Mouse (Mus musculus): ENCODE data around the gene Capzb. TPM values are rescaled to one million over a fixed set of nuclear protein-coding genes. Genes with fewer than 3 reads are reported as not detected.
A peak's percentile ranks its signal among the peaks of the same experiment; 100 is the strongest.

Capzb gene
- polyA plus RNA-seq, 1 experiment from 2014 or later = 249 TPM

GRCm38 (mm10) chr4:139310899-139311701, 118.4 kb downstream of the Capzb start:
- DNase-seq (ENCODE audit: low spot score) (no peak), ATAC-seq (ENCODE audit: low FRiP score) (peak; percentile 72)
- H3K4me1 ChIP-seq (replicated peaks; ENCODE audit: control insufficient read depth, insufficient read depth, low read length) = peaks cover 19% of the 10 kb centered on the region

GRCm38 (mm10) chr4:139311707-139312106, 119.0 kb downstream of the Capzb start:
- H3K27me3 ChIP-seq (ENCODE audit: control insufficient read depth, insufficient read depth, low read length) = no peaks in the 10 kb centered on the region; the same call in 1 of the 2 replicates
- peaks cover 19% of the 10 kb centered on the region for H3K4me1 ChIP-seq (replicated peaks; ENCODE audit: control insufficient read depth, insufficient read depth, low read length)
- WGBS = 24% methylated on average over 14 of the region's 14 CpGs
- H3K4me2 ChIP-seq (replicated peaks) = peak overlapping the region; percentile 97
- peak overlapping the region; percentile 86; the same call in 1 of the 2 replicates for H3K9ac ChIP-seq
- ATAC-seq (ENCODE audit: low FRiP score) = no peak
- peak overlapping the region; percentile 91 for H3K4me3 ChIP-seq (replicated peaks; ENCODE audit: low read length)
- no peak for DNase-seq (ENCODE audit: low spot score)
- H3K27ac ChIP-seq = no peak overlapping the region
- peaks cover 24% of the 10 kb centered on the region for H3K36me3 ChIP-seq (replicated peaks; ENCODE audit: control insufficient read depth, insufficient read depth)
- no peaks in the 10 kb centered on the region for H3K9me3 ChIP-seq (ENCODE audit: control insufficient read depth, low read length)

More at GRCm38 (mm10) chr4:139310899-139311701, 118.4 kb downstream of the Capzb start:
- Histone ChIP-seq H3K27ac (peak overlapping the region; percentile 71), H3K36me3 (replicated peaks; ENCODE audit: control insufficient read depth, insufficient read depth) (peaks cover 26% of the 10 kb centered on the region), H3K4me3 (replicated peaks; ENCODE audit: low read length) (peak overlapping the region; percentile 91), H3K9me3 (ENCODE audit: control insufficient read depth, low read length) (no peaks in the 10 kb centered on the region), H3K9ac (peak overlapping the region; percentile 86), H3K4me2 (replicated peaks) (peak overlapping the region; percentile 97), H3K27me3 (ENCODE audit: control insufficient read depth, insufficient read depth, low read length) (no peaks in the 10 kb centered on the region; the same call in 1 of the 2 replicates)
- WGBS = 1% methylated on average over 50 of the region's 53 CpGs

- WGBS = 53% methylated on average over 4 of the region's 4 CpGs
- H3K27me3 ChIP-seq (ENCODE audit: control insufficient read depth, insufficient read depth, low read length) = no peaks in the 10 kb centered on the region; the same call in 1 of the 2 replicates
- peaks cover 19% of the 10 kb centered on the region for H3K4me1 ChIP-seq (replicated peaks; ENCODE audit: control insufficient read depth, insufficient read depth, low read length)
- peaks cover 23% of the 10 kb centered on the region for H3K36me3 ChIP-seq (replicated peaks; ENCODE audit: control insufficient read depth, insufficient read depth)
- H3K9ac ChIP-seq = no peak overlapping the region
- DNase-seq (ENCODE audit: low spot score) (no peak), ATAC-seq (ENCODE audit: low FRiP score) (no peak)
- H3K27ac ChIP-seq = no peak overlapping the region
- no peak overlapping the region for H3K4me3 ChIP-seq (replicated peaks; ENCODE audit: low read length)
- H3K9me3 ChIP-seq (ENCODE audit: control insufficient read depth, low read length) = no peaks in the 10 kb centered on the region
- no peak overlapping the region for H3K4me2 ChIP-seq (replicated peaks)
Observed at GRCm38 (mm10) chr4:139312632-139313031, 119.9 kb downstream of the Capzb start.

- Histone ChIP-seq H3K4me1 (replicated peaks; ENCODE audit: control insufficient read depth, insufficient read depth, low read length) (no peaks in the 10 kb centered on the region), H3K4me2 (replicated peaks) (no peak overlapping the region), H3K36me3 (replicated peaks; ENCODE audit: control insufficient read depth, insufficient read depth) (peaks cover 36% of the 10 kb centered on the region), H3K27me3 (ENCODE audit: control insufficient read depth, insufficient read depth, low read length) (no peaks in the 10 kb centered on the region), H3K9ac (no peak overlapping the region), H3K9me3 (ENCODE audit: control insufficient read depth, low read length) (no peaks in the 10 kb centered on the region), H3K4me3 (replicated peaks; ENCODE audit: low read length) (no peak overlapping the region), H3K27ac (no peak overlapping the region)
- ATAC-seq (ENCODE audit: low FRiP score) (no peak), DNase-seq (ENCODE audit: low spot score) (no peak)
- WGBS = 95% methylated on average over 11 of the region's 11 CpGs
Observed at GRCm38 (mm10) chr4:139318449-139318848, 125.8 kb downstream of the Capzb start.

- H3K36me3 ChIP-seq (replicated peaks; ENCODE audit: control insufficient read depth, insufficient read depth) = peaks cover 30% of the 10 kb centered on the region
- no peaks in the 10 kb centered on the region for H3K27me3 ChIP-seq (ENCODE audit: control insufficient read depth, insufficient read depth, low read length)
- 94% methylated on average over 4 of the region's 4 CpGs for WGBS
- H3K4me3 ChIP-seq (replicated peaks; ENCODE audit: low read length) = no peak overlapping the region
- H3K9ac ChIP-seq = no peak overlapping the region
- ATAC-seq (ENCODE audit: low FRiP score) = no peak
- no peak overlapping the region for H3K27ac ChIP-seq
- no peaks in the 10 kb centered on the region for H3K4me1 ChIP-seq (replicated peaks; ENCODE audit: control insufficient read depth, insufficient read depth, low read length)
- no peak for DNase-seq (ENCODE audit: low spot score)
- H3K9me3 ChIP-seq (ENCODE audit: control insufficient read depth, low read length) = no peaks in the 10 kb centered on the region
- H3K4me2 ChIP-seq (replicated peaks) = no peak overlapping the region
Observed at GRCm38 (mm10) chr4:139319740-139320139, 127.0 kb downstream of the Capzb start.

GRCm38 (mm10) chr4:139330605-139331004, 137.9 kb downstream of the Capzb start:
- no peaks in the 10 kb centered on the region for H3K36me3 ChIP-seq (replicated peaks; ENCODE audit: control insufficient read depth, insufficient read depth)
- H3K27me3 ChIP-seq (ENCODE audit: control insufficient read depth, insufficient read depth, low read length) = no peaks in the 10 kb centered on the region
- ATAC-seq (ENCODE audit: low FRiP score) (no peak), DNase-seq (ENCODE audit: low spot score) (peak; percentile 40)
- WGBS = 11% methylated on average over 10 of the region's 10 CpGs
- no peak overlapping the region for H3K4me2 ChIP-seq (replicated peaks)
- H3K4me1 ChIP-seq (replicated peaks; ENCODE audit: control insufficient read depth, insufficient read depth, low read length) = no peaks in the 10 kb centered on the region
- H3K4me3 ChIP-seq (replicated peaks; ENCODE audit: low read length) = no peak overlapping the region
- H3K27ac ChIP-seq = no peak overlapping the region
- no peak overlapping the region for H3K9ac ChIP-seq
- H3K9me3 ChIP-seq (ENCODE audit: control insufficient read depth, low read length) = no peaks in the 10 kb centered on the region

GRCm38 (mm10) chr4:139334631-139335295, 142.1 kb downstream of the Capzb start:
- no peak for DNase-seq (ENCODE audit: low spot score)
- ATAC-seq (ENCODE audit: low FRiP score) = no peak
- peaks cover 17% of the 10 kb centered on the region for H3K27me3 ChIP-seq (ENCODE audit: control insufficient read depth, insufficient read depth, low read length)
- H3K27ac ChIP-seq = no peak overlapping the region
- H3K4me3 ChIP-seq (replicated peaks; ENCODE audit: low read length) = no peak overlapping the region
- WGBS = 56% methylated on average over 8 of the region's 9 CpGs
- no peaks in the 10 kb centered on the region for H3K36me3 ChIP-seq (replicated peaks; ENCODE audit: control insufficient read depth, insufficient read depth)
- no peak overlapping the region for H3K9ac ChIP-seq
- H3K4me1 ChIP-seq (replicated peaks; ENCODE audit: control insufficient read depth, insufficient read depth, low read length) = no peaks in the 10 kb centered on the region
- H3K4me2 ChIP-seq (replicated peaks) = no peak overlapping the region
- no peaks in the 10 kb centered on the region for H3K9me3 ChIP-seq (ENCODE audit: control insufficient read depth, low read length)

- DNase-seq (ENCODE audit: low spot score) (no peak), ATAC-seq (ENCODE audit: low FRiP score) (no peak)
- Histone ChIP-seq H3K27ac (no peak overlapping the region), H3K9ac (no peak overlapping the region), H3K4me3 (replicated peaks; ENCODE audit: low read length) (no peak overlapping the region), H3K4me2 (replicated peaks) (no peak overlapping the region), H3K9me3 (ENCODE audit: control insufficient read depth, low read length) (no peaks in the 10 kb centered on the region), H3K36me3 (replicated peaks; ENCODE audit: control insufficient read depth, insufficient read depth) (no peaks in the 10 kb centered on the region), H3K4me1 (replicated peaks; ENCODE audit: control insufficient read depth, insufficient read depth, low read length) (no peaks in the 10 kb centered on the region), H3K27me3 (ENCODE audit: control insufficient read depth, insufficient read depth, low read length) (peaks cover 17% of the 10 kb centered on the region)
- 70% methylated on average over 7 of the region's 7 CpGs for WGBS
Observed at GRCm38 (mm10) chr4:139335507-139335906, 142.8 kb downstream of the Capzb start.

- Histone ChIP-seq H3K36me3 (replicated peaks; ENCODE audit: control insufficient read depth, insufficient read depth) (no peaks in the 10 kb centered on the region), H3K9ac (no peak overlapping the region), H3K27ac (no peak overlapping the region), H3K9me3 (ENCODE audit: control insufficient read depth, low read length) (no peaks in the 10 kb centered on the region), H3K4me1 (replicated peaks; ENCODE audit: control insufficient read depth, insufficient read depth, low read length) (no peaks in the 10 kb centered on the region), H3K27me3 (ENCODE audit: control insufficient read depth, insufficient read depth, low read length) (peaks cover 17% of the 10 kb centered on the region), H3K4me3 (replicated peaks; ENCODE audit: low read length) (no peak overlapping the region), H3K4me2 (replicated peaks) (peak overlapping the region; percentile 24; the same call in 1 of the 2 replicates)
- DNase-seq (ENCODE audit: low spot score) (peak; percentile 79), ATAC-seq (ENCODE audit: low FRiP score) (no peak)
- WGBS = 35% methylated on average over 24 of the region's 24 CpGs
Observed at GRCm38 (mm10) chr4:139336822-139337483, 144.3 kb downstream of the Capzb start.
